Mouse (Mus musculus): ENCODE measurements around the gene Taar7b.

Taar7b gene

GRCm38 (mm10) chr10:23999639-24000038 is at the start of gene Taar7b:
Taar7b (plus strand) TSS chr10:23999939.
- no peak for DNase-seq (ENCODE audit: low spot score in 2 of 2)

- DNase-seq (ENCODE audit: low spot score in 2 of 2), result no peak
These were observed 48.0 kb upstream of the Taar7b start for GRCm38 (mm10) chr10:23951714-23952113.

DNA sequence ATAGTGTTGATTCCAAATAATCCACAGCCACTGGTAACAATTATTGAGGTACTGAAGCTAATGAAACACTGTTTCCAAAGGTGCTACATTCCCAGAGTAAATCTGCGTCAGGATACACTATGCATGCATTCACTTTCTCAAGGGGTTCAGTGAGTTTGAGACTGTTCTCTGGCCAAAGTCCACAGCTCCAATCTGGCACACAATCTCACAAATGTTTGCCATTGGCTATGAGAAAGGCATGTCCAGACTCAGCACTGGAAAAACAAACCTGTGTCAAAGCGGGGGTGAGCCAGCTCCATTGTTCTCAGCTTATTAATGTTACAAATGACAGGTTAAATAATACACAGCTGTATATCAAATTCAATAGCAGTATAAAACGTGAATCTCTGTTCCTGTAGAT is 40.7 kb upstream of the Taar7b start:
- DNase-seq (ENCODE audit: low spot score in 2 of 2), result no peak

GRCm38 (mm10) chr10:23960444-23960915 is 39.3 kb upstream of the Taar7b start, which contains the start of gene Taar4:
Taar4 (plus strand) TSS chr10:23960494.
- no peak for DNase-seq (ENCODE audit: low spot score in 2 of 2)

GRCm38 (mm10) chr10:23963444-23963843 is 36.3 kb upstream of the Taar7b start:
- DNase-seq (ENCODE audit: low spot score in 2 of 2), result no peak

GRCm38 (mm10) chr10:23964921-23965610 is 34.7 kb upstream of the Taar7b start:
- DNase-seq (ENCODE audit: low spot score in 2 of 2), result no peak

DNA sequence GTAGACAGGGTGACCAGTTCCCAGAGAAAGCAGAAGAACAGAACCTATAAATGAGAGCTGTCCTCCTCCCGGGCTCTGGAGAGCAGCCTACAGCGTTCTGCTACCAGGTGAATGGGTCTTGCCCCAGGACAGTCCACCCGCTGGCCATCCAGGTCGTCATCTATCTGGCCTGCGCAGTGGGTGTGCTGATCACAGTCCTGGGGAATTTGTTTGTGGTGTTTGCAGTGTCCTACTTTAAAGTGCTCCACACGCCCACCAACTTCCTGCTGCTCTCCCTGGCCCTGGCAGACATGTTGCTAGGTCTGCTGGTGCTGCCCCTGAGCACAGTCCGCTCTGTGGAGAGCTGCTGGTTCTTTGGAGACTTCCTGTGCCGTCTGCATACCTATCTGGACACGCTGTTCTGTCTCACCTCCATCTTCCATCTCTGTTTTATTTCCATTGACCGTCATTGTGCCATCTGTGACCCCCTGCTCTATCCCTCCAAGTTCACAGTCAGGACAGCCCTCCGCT is 29.0 kb upstream of the Taar7b start, which contains the start of gene Taar5:
Gene Taar5, plus strand, starts transcription at position 51 of the 510 bp plus-strand sequence.
- DNase-seq (ENCODE audit: low spot score in 2 of 2), result no peak

- no peak for DNase-seq (ENCODE audit: low spot score in 2 of 2)
These were observed 28.5 kb upstream of the Taar7b start for GRCm38 (mm10) chr10:23971256-23971655.

- no peak for DNase-seq (ENCODE audit: low spot score in 2 of 2)
These were observed 21.8 kb upstream of the Taar7b start for GRCm38 (mm10) chr10:23977958-23978357.

DNA sequence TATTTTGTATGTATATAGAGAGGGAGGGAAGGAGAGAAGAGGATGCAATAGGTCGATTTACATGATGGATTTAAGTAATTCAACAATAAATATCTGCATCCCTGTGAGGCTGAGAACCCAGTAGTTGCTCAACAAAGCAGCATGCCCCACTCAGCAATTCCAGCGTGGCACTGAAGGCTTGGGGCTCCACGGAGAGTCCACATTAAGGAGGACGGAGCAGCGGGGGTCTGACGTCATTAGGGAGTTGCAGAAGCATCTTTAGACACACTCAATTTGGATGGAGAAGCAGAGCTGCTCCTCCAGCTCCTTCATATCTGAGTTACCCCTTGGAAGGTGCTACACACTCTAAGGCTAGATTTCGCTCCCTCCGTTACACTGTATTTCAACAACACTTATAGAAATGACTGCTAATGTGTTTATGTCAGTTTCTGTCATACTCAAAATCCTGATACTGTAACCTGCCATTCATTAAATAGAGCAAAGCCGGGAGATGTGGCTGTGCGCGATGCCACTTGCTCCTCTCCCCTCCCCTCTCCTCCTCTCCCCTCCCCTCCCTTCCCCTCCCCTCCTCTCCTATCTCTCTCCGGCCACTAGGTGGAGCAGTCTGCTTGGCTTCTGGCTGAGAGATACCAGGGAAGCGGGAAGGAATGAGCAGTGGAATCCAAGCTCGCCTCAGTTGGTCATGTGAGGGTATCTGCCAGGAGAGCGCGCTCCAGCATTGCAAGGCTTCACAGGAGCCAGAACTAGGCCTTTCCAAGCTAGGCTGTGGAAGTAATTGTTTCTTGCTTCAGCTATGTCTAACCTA is 20.6 kb upstream of the Taar7b start:
- peak; percentile 32 to 53 for DNase-seq (ENCODE audit: low spot score in 2 of 2)

- DNase-seq (ENCODE audit: low spot score in 2 of 2), result no peak
These were observed 14.2 kb upstream of the Taar7b start, which contains the start of gene Taar6 for GRCm38 (mm10) chr10:23985546-23985945. Taar6 (minus strand) TSS chr10:23985646.

GRCm38 (mm10) chr10:23986419-23986818 is 13.3 kb upstream of the Taar7b start:
- DNase-seq (ENCODE audit: low spot score in 2 of 2), result no peak

DNA sequence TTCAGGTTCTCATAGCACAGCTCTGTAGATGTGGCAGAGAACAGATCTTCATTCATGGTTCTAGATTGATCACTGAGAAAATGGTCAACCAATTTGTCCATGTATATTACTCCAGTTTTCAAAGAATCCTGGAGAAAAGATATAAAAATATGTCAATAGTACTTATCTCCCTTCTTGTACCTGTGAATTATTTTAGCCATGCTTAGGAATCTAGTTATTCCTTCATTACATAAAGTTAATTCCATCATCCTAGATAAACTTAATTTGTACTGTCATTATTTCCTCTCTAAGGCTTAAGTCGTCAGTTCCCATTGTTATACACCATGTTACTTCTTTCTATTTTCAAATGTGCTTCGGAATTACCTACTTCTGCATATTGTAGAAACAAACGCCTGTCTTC is 6.4 kb upstream of the Taar7b start, which contains the start of gene Taar7a:
Gene Taar7a, minus strand, starts transcription at position 101 of the 400 bp plus-strand sequence.
- no peak for DNase-seq (ENCODE audit: low spot score in 2 of 2)

- no peak for DNase-seq (ENCODE audit: low spot score in 2 of 2)
These were observed 6.7 kb downstream of the Taar7b start for GRCm38 (mm10) chr10:24006442-24006841.

GRCm38 (mm10) chr10:24007034-24007433 is 7.3 kb downstream of the Taar7b start:
- DNase-seq (ENCODE audit: low spot score in 2 of 2), result no peak

GRCm38 (mm10) chr10:24008143-24008542 is 8.4 kb downstream of the Taar7b start:
- DNase-seq (ENCODE audit: low spot score in 2 of 2), result no peak

- no peak for DNase-seq (ENCODE audit: low spot score in 2 of 2)
These were observed 27.2 kb downstream of the Taar7b start, which contains the start of gene Taar7d for GRCm38 (mm10) chr10:24026922-24027321. Taar7d (plus strand) TSS chr10:24027222.

DNA sequence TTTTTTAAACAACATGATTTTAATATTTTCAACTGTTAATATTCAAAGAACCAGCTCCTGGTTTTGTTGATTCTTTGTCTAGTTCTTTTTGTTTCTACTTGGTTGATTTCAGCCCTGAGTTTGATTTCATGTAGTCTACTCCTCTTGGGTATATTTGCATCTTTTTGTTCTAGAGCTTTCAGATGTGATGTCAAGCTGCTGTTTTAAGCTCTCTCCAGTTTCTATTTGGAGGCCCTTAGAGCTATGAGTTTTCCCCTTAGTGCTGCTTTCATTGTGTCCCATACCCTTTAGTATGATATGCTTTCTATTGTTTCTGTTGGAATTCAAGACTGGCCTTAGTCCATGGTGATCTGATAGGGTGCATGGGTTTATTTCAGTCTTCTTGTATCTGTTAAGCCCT is 31.6 kb downstream of the Taar7b start:
- DNase-seq (ENCODE audit: low spot score in 2 of 2), result no peak

DNA sequence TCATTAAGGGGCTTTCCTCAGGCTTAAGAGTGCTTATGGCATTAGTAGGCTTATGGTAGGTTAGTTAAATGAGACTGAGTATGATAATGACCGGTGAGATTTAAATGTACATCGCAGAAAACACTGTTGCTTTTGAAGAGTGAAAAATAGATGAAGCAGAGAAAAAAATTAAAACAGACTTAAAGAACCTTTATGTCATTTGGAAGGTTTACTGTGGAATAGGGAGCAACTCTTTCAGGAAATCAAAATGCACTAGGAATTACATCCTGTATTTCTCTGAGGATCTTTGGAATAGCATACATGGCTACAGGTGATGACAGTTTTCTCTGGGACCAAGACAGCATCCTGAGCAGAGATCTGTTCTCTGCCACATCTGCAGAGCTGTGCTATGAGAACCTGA is 37.6 kb downstream of the Taar7b start, which contains the start of gene Taar7e:
Gene Taar7e, plus strand, starts transcription at position 301 of the 400 bp plus-strand sequence.
- DNase-seq (ENCODE audit: low spot score in 2 of 2), result no peak

GRCm38 (mm10) chr10:24040120-24040869 is 40.6 kb downstream of the Taar7b start:
- no peak for DNase-seq (ENCODE audit: low spot score in 2 of 2)

- no peak for DNase-seq (ENCODE audit: low spot score in 2 of 2)
These were observed 49.5 kb downstream of the Taar7b start, which contains the start of gene Taar7f for GRCm38 (mm10) chr10:24049210-24049609. Taar7f (plus strand) TSS chr10:24049510.
